Mouse (Mus musculus) layer of hippocampus, adult 9-11 months (tissue): ENCODE measurements around the gene Prkg1.
"Not testable (repeated sequence)": the region's sequence is repeated elsewhere in the genome, so short reads cannot be mapped to it uniquely, and the experiment has no call there.

Source experiments
- DNase-seq: peaks from one replicate; pipeline ENCODE4 v3.0.0; 2022

The Prkg1 gene

DNA sequence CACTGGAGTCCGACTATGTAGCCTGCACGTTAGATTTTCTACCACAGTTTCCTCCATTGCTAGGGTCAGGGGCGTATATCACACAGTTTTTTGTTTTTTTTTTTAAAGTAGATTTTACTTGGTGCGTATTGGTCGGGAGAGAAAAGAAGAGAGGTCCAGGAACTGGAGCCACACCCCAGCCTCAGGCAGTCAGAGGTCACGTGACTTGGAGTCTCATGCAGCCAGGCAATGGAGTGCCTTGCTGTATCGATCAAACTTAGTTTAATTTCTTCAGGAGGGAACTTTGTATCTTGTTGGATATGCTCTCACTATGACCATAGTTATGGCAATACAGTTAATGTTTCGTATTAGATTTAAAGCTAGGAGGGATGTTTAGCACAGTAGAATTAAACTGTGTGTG lies 1212.6 kb downstream of the Prkg1 start:
- no peak for DNase-seq

DNA sequence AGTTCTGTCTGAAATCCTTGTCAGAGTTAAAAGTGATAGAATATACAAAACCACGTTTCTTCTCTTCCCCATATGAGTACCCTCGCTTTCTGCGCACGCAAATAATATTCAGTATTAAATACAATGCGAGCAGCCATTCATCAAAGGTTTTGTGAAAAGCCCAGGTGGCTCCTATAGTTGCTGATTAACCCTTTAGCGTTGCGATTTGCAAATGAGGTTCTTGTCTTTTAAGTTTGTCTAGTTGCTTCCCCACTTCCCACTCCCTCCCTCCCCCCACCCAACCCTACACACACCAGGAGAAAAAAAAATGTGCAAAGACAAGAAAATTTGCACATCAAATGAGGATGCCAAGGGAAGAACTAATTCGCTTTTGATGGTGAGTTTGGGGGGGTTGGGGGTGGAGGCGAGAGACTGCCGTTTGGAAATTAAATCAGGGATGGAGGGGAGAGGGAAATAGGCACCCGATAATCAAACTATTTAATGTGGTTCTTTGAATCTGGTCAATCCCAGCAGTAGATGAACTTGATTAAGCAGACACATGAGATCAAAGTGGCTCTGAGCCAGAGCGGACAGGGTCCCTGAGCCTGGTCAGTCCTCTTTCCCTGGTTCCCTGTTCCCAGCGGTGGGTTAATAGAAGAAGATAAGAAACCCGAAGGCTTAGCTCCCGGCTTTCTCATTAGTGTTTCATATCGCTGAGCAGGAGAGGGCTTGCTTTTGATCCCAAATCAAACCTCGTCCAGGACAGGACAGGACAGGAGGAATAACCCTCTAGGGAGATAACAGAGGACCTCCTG lies 1214.8 kb downstream of the Prkg1 start:
- no peak for DNase-seq

DNA sequence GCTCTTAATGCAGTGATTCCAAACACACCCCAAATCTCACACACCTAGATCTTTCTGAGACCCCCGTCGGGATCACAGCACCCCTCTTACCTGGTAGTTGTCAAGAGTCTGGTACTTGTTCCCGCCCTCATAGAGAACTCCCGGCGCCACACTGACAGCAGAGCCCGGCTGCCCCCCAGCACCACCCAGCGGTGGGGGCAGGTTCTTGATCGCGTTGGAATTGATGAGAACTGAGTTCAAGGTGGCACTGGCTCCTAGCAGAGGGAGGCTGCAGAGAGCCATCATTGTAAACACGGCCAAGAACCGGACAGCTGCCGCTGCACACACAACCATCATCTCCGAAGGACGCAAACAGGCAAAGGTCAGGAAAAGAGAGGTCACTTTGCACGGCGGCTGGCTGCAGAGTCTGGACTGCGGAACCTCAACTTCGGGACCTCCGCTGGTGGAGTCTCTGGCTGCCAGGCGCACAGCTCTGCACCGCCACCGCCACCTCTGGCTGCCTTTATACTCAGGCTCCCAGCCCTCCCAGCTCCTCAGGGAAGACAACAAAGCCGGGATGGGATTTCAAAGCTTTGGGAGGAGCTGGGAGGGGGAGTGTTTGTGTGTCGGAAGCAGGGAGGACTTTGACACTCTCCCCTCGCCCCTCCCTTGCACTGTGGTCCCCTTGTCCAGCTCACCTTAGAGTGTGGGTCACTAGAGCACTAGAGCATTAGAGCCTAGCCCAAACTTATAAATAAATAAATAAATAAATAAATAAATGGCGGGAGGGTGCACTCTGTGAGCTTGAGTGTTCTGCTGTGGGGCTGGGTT lies 1215.6 kb downstream of the Prkg1 start, which contains the start of gene Dkk1:
TSS of gene Dkk1 (minus strand) at position 622 of the 810 bp plus-strand sequence.
- no peak for DNase-seq

DNA sequence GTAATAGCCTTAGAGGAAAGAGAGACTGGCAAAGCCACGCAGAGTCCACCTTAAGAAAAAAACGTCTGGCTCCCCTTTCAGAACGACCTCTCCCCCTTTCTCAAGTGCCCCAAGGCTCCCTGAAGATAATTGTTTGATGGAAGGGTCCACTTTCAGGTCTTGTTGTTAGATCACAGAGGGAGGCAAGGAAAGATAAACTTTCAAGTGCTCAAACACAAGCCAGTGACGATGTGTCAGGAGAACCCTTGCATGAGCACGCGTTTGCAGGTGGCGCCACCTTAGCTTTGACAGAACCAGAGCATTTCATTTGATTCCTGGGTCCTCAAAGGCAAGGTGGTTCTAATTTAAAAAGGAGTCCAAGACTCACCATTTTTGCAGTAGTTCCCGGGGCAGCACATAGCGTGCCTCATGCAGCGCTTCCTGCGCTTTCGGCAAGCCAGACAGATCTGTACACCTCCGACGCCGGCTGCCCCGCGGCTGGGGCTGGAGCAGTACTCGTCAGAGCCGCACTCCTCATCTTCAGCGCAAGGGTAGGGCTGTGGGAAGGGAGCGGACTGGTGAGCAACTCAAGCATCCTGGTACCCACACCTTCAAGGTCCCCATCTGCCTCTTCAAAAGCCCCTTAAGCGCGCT lies 1216.3 kb downstream of the Prkg1 start:
- DNase-seq = no peak

DNA sequence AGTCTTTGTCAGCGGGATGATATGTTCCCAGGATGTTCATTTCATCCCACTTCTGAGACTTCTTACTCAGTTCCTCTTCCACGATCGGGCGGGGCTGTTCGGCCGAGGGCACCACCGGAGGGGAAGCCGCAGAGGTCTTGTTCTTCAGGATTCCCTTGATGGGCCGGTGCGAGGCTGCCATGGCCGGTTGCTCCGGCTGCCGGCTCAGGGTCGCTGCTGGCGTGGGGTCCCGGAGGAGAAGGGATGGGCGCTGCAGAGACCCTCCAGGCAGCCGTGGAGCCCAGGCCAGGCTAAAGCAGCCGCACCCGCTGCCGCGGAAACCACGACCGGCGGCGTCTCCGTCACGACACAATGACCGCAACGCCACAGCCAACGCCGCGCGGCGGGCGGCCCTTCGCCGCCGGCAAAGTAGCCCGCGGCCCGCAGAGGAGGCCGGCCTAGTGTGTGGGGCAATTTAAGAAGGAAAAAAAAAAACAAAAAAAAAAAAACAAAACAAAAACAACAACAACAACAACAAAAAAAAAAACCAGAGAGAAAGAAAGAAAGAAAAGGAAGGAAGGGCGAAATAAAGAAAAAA lies 1225.4 kb downstream of the Prkg1 start:
- not testable (repeated sequence) for DNase-seq

GRCm38 (mm10) chr19:30516771-30517170 lies 1248.1 kb downstream of the Prkg1 start:
- DNase-seq = no peak
